Mouse (Mus musculus): ENCODE data around the gene Dhdh. TPM values are rescaled to one million over a fixed set of nuclear protein-coding genes. Genes with fewer than 3 reads are reported as not detected.
"Not testable (repeated sequence)": the region's sequence is repeated elsewhere in the genome, so short reads cannot be mapped to it uniquely, and the experiment has no call there.

Dhdh gene
- 0.01 and 0.02 TPM in 2 replicates for polyA plus RNA-seq (2012)

DNA sequence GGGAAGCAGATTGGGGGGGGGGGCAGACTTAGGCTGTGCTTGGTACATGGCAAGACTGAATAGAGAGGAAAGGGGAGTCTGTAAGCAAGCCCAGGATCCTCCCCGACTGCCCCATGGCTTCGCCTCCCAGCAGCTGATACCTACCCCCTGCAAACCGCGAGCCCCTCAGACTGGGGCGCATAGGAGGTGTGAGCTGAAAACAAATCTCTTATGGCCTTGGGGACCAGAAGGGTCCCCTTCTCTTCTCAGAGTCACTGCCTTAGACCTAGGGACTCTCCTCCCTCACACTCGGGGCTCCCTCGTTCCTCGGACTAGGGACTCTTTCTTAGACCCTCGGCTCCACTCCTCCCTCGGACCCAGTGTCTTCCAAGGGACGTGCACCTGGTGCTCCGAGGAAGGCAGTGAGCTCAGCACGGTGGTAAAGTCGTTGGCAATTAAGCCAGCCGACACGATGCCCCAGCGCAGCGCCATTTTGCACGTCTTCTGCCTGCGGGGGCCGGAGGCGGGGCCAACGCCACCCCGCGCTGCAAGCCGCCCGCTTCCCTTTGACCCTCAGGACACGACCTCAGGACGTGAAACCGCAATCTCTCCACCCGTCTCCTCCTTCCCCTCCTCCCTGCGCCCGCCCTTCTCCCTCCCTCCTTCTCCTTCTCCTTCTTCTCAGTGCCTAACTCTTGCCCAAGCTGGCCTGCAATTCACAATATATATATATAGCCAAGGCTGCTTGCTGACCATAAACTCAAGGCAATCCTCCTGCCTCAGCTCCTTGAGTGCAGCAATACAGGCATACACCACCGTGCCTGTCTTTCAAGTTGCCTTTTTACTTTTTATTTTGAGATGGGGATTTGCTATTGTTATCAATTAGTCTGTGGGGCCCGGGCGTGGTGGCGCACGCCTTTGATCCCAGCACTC is at the start of gene Dhdh:
Dhdh (minus strand) TSS at position 513 of the 912 bp plus-strand sequence.
- Histone ChIP-seq H3K4me3 (replicated peaks) (peak within 1 kb of the TSS; percentile 69), H3K4me1 (ENCODE audit: control insufficient read depth) (peaks cover 75% of the 10 kb centered on the region)

GRCm38 (mm10) chr7:45537602-45538001 is 49.0 kb upstream of the Dhdh start:
- H3K36me3 ChIP-seq (ENCODE audit: control insufficient read depth): no peaks in the 10 kb centered on the region
- H3K4me3 ChIP-seq (replicated peaks): no peak overlapping the region
- H3K9me3 ChIP-seq (ENCODE audit: control insufficient read depth, low read length): no peaks in the 10 kb centered on the region
- peaks cover 5% of the 10 kb centered on the region for H3K4me1 ChIP-seq (ENCODE audit: control insufficient read depth)
- TF ChIP-seq TAL1 (IDR thresholded peaks at IDR 0.05; ENCODE audit: low read length): no peak
- no peak for TF ChIP-seq GATA1 (IDR thresholded peaks at IDR 0.05; ENCODE audit: low read length)
- peaks cover 32% of the 10 kb centered on the region for H3K27me3 ChIP-seq (ENCODE audit: control insufficient read depth)

More for the DNA sequence above, at the start of gene Dhdh:
- TF ChIP-seq TAL1 (IDR thresholded peaks at IDR 0.05; ENCODE audit: low read length) (no peak), GATA1 (IDR thresholded peaks at IDR 0.05; ENCODE audit: low read length) (no peak)
- peaks cover 20% of the 10 kb centered on the region for H3K36me3 ChIP-seq (ENCODE audit: control insufficient read depth)
- no peaks in the 10 kb centered on the region for H3K9me3 ChIP-seq (ENCODE audit: control insufficient read depth, low read length)
- no peaks in the 10 kb centered on the region for H3K27me3 ChIP-seq (ENCODE audit: control insufficient read depth)

- Histone ChIP-seq H3K4me1 (ENCODE audit: control insufficient read depth) (peaks cover 5% of the 10 kb centered on the region), H3K4me3 (replicated peaks) (no peak overlapping the region), H3K36me3 (ENCODE audit: control insufficient read depth) (no peaks in the 10 kb centered on the region), H3K27me3 (ENCODE audit: control insufficient read depth) (peaks cover 41% of the 10 kb centered on the region), H3K9me3 (ENCODE audit: control insufficient read depth, low read length) (no peaks in the 10 kb centered on the region)
- TF ChIP-seq GATA1 (IDR thresholded peaks at IDR 0.05; ENCODE audit: low read length) (no peak), TAL1 (IDR thresholded peaks at IDR 0.05; ENCODE audit: low read length) (no peak)
Observed at GRCm38 (mm10) chr7:45535676-45536075, 47.1 kb upstream of the Dhdh start.

DNA sequence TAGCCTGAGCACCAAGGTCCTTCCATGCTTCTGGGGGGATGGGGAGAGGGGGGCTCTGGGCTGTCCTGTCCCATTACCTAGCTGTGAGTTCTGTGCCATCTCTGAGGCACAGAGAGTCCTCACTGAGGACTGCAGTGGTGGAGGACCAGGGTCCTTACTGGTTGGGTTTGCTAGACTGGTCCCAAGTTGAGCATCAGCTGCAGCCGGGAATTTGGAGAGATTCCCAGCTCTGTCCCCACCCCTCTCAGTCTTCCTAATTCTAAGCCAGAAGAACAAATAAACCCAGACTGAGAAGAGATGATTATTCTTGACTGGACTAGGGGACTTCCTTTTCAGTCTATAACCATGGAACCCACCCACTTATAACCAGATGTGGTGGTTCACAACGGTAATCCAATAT is 42.0 kb upstream of the Dhdh start:
- Histone ChIP-seq H3K27me3 (ENCODE audit: control insufficient read depth) (peaks cover 34% of the 10 kb centered on the region), H3K4me1 (ENCODE audit: control insufficient read depth) (peaks cover 18% of the 10 kb centered on the region), H3K9me3 (ENCODE audit: control insufficient read depth, low read length) (no peaks in the 10 kb centered on the region), H3K36me3 (ENCODE audit: control insufficient read depth) (peaks cover 3% of the 10 kb centered on the region), H3K4me3 (replicated peaks) (no peak overlapping the region)
- TF ChIP-seq TAL1 (IDR thresholded peaks at IDR 0.05; ENCODE audit: low read length): no peak
- no peak for TF ChIP-seq GATA1 (IDR thresholded peaks at IDR 0.05; ENCODE audit: low read length)

GRCm38 (mm10) chr7:45529461-45529860 is 40.9 kb upstream of the Dhdh start:
- TF ChIP-seq GATA1 (IDR thresholded peaks at IDR 0.05; ENCODE audit: low read length): no peak
- no peak for TF ChIP-seq TAL1 (IDR thresholded peaks at IDR 0.05; ENCODE audit: low read length)
- H3K4me3 ChIP-seq (replicated peaks): no peak overlapping the region
- peaks cover 15% of the 10 kb centered on the region for H3K36me3 ChIP-seq (ENCODE audit: control insufficient read depth)
- H3K27me3 ChIP-seq (ENCODE audit: control insufficient read depth): peaks cover 34% of the 10 kb centered on the region
- H3K9me3 ChIP-seq (ENCODE audit: control insufficient read depth, low read length): peaks cover under 1% of the 10 kb centered on the region; the same call in 1 of the 2 replicates
- peaks cover 18% of the 10 kb centered on the region for H3K4me1 ChIP-seq (ENCODE audit: control insufficient read depth)

- peaks cover 34% of the 10 kb centered on the region for H3K27me3 ChIP-seq (ENCODE audit: control insufficient read depth)
- H3K4me3 ChIP-seq (replicated peaks): peak overlapping the region; percentile 87
- peaks cover 26% of the 10 kb centered on the region for H3K4me1 ChIP-seq (ENCODE audit: control insufficient read depth)
- H3K36me3 ChIP-seq (ENCODE audit: control insufficient read depth): peaks cover 38% of the 10 kb centered on the region
- not testable (repeated sequence) for H3K9me3 ChIP-seq (ENCODE audit: control insufficient read depth, low read length)
Observed at GRCm38 (mm10) chr7:45527169-45527568, 38.6 kb upstream of the Dhdh start.

DNA sequence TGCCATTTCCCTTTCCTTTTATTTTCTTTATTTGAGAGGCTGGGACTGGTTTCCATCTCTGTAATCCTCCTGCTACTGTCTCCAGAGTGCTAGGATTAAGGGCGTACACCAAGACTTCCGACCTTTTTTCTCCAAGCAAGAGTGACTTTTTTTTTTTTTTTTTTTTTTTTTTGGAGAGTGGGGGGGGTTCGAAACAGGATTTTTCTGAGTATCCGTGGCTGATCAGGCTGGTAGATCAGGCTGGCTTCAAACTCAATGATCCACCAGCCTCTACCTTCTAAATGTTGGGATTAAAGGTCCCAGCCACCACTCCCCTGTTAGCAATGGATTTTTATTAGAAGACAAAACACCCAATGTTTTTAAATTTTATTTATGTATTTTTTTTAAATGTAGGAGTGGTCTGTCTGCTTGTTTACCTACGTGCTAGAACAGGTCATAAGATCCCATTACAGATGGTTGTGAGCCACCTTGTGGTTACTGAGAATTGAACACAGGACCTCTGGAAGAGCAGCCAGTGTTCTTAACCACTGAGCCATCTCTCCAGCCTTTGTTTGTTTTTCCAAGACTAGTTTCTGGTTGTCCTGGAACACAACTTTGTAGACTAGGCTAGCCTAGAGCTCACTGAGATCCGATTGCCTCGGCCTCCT is 38.0 kb upstream of the Dhdh start:
- peaks cover 32% of the 10 kb centered on the region for H3K4me1 ChIP-seq (ENCODE audit: control insufficient read depth)
- peaks cover 4% of the 10 kb centered on the region for H3K9me3 ChIP-seq (ENCODE audit: control insufficient read depth, low read length)

DNA sequence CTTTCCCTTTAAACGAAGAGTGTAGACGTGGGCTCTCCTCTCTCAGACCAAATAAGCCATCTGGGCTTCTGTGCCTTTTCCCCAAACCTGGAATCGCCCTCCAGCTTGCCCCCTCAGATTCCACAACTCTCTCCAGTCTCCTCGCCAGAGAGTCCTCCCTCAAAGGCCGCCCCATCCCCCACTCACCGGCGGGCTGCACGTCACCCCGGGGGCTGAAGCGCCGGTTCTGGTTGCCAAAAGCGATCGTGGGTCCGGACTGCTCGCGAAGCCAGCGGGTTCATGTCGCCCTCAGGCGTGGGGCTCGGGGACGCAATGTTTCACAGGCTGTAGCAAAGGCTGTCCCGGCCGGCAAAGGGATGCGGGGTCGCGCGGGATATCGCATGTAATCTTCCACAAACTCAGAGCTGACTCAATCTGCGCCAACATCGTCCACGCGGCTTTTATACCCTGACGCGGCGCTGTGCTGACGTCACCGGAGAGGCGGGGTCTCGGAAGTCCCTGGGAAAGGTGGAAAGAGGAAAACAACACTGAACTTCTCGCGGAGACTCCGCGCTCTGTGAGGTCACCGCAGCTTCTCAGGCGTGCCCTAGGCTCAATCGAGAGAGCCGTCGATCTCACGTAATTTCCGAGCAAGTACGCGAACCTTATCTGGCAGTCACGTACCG is 37.3 kb upstream of the Dhdh start, which contains the start of the genes Ppp1r15a and Plekha4:
Ppp1r15a (minus strand) TSS at position 460 of the 665 bp plus-strand sequence.
Plekha4 (plus strand) TSS at position 522 of the 665 bp plus-strand sequence.
- Histone ChIP-seq H3K9me3 (ENCODE audit: control insufficient read depth, low read length) (peaks cover 4% of the 10 kb centered on the region), H3K4me3 (replicated peaks) (peak within 1 kb of the TSS; percentile 87), H3K4me1 (ENCODE audit: control insufficient read depth) (peaks cover 38% of the 10 kb centered on the region), H3K36me3 (ENCODE audit: control insufficient read depth) (peaks cover 50% of the 10 kb centered on the region), H3K27me3 (ENCODE audit: control insufficient read depth) (peaks cover 23% of the 10 kb centered on the region)
- TF ChIP-seq GATA1 (IDR thresholded peaks at IDR 0.05; ENCODE audit: low read length): 0 out of 2 replicates have a peak, but pooled peaks have one; percentile 16
- no peak for TF ChIP-seq TAL1 (IDR thresholded peaks at IDR 0.05; ENCODE audit: low read length)

More for the DNA sequence above, 38.0 kb upstream of the Dhdh start:
- H3K27me3 ChIP-seq (ENCODE audit: control insufficient read depth): peaks cover 28% of the 10 kb centered on the region
- H3K4me3 ChIP-seq (replicated peaks): peak overlapping the region; percentile 87
- no peak for TF ChIP-seq GATA1 (IDR thresholded peaks at IDR 0.05; ENCODE audit: low read length)
- no peak for TF ChIP-seq TAL1 (IDR thresholded peaks at IDR 0.05; ENCODE audit: low read length)
- H3K36me3 ChIP-seq (ENCODE audit: control insufficient read depth): peaks cover 44% of the 10 kb centered on the region
